Mouse (Mus musculus) effector memory CD4-positive, alpha-beta T cell, adult 7 months (primary cell): ENCODE data around the gene Mcrip1. TPM values are rescaled to one million over a fixed set of nuclear protein-coding genes. Genes with fewer than 3 reads are reported as not detected.

Experiments
- polyA plus RNA-seq: library from polyadenylated mRNA; unstranded; fragments of 100-300 nt; shearing (Covaris generic); gene quantifications from one replicate; pipeline ENCODE4 v1.2.1, GENCODE M21; 2017

The Mcrip1 gene
- polyA plus RNA-seq = 59.6 TPM

GRCm38 (mm10) chr11:120549168-120549945 lies at the start of gene Mcrip1:
TSS of gene Mcrip1 (minus strand) at chr11:120549727.

GRCm38 (mm10) chr11:120598283-120598989 lies 48.9 kb upstream of the Mcrip1 start, which contains the start of the genes Alyref and Anapc11:
TSS of gene Alyref (minus strand) at chr11:120598365.
TSS of gene Anapc11 (plus strand) at chr11:120598421.

GRCm38 (mm10) chr11:120581490-120582267 lies 32.2 kb upstream of the Mcrip1 start, which contains the start of gene Arhgdia:
TSS of gene Arhgdia (minus strand) at chr11:120581624.

GRCm38 (mm10) chr11:120572752-120573584 lies 23.4 kb upstream of the Mcrip1 start, which contains the start of gene P4hb:
TSS of gene P4hb (minus strand) at chr11:120573253.

GRCm38 (mm10) chr11:120550810-120551440 lies 1.4 kb upstream of the Mcrip1 start, which contains the start of gene Ppp1r27:
TSS of gene Ppp1r27 (minus strand) at chr11:120551132.

GRCm38 (mm10) chr11:120530085-120530964 lies 19.2 kb downstream of the Mcrip1 start, which contains the start of gene Gcgr:
TSS of gene Gcgr (plus strand) at chr11:120530699.

Other genes with a start within 250 kb of the Mcrip1 start
- 2,851 TPM for gene Actg1, start 201.2 kb downstream of the Mcrip1 start, polyA plus RNA-seq
- 0.22 TPM for gene Fscn2, start 188.2 kb downstream of the Mcrip1 start, polyA plus RNA-seq
- gene Faap100, start 171.0 kb downstream of the Mcrip1 start, polyA plus RNA-seq = 24.0 TPM
- gene Nploc4, start 112.0 kb downstream of the Mcrip1 start, polyA plus RNA-seq = 50.4 TPM
- not detected for gene Tspan10, start 107.1 kb downstream of the Mcrip1 start, polyA plus RNA-seq
- gene Pde6g, start 96.2 kb downstream of the Mcrip1 start, polyA plus RNA-seq = 0.60 TPM
- 3.9 TPM for gene Oxld1, start 91.7 kb downstream of the Mcrip1 start, polyA plus RNA-seq
- 25.7 TPM for gene Ccdc137, start 91.6 kb downstream of the Mcrip1 start, polyA plus RNA-seq
- 11.9 TPM for gene Arl16, start 82.1 kb downstream of the Mcrip1 start, polyA plus RNA-seq
- 29.6 TPM for gene Mrpl12, start 65.1 kb downstream of the Mcrip1 start, polyA plus RNA-seq
- gene Slc25a10, start 57.9 kb downstream of the Mcrip1 start, polyA plus RNA-seq = 7.6 TPM
- not detected for gene Gcgr, start 19.0 kb downstream of the Mcrip1 start, polyA plus RNA-seq
- not detected for gene Ppp1r27, start 1.4 kb upstream of the Mcrip1 start, polyA plus RNA-seq
- gene P4hb, start 23.5 kb upstream of the Mcrip1 start, polyA plus RNA-seq = 172 TPM
- 768 TPM for gene Arhgdia, start 31.9 kb upstream of the Mcrip1 start, polyA plus RNA-seq
- 279 TPM for gene Alyref, start 48.6 kb upstream of the Mcrip1 start, polyA plus RNA-seq
- gene Anapc11, start 48.7 kb upstream of the Mcrip1 start, polyA plus RNA-seq = 67.7 TPM
- not detected for gene Npb, start 58.8 kb upstream of the Mcrip1 start, polyA plus RNA-seq
- gene Pcyt2, start 68.2 kb upstream of the Mcrip1 start, polyA plus RNA-seq = 135 TPM
- gene Sirt7, start 75.5 kb upstream of the Mcrip1 start, polyA plus RNA-seq = 155 TPM
- 31.8 TPM for gene Mafg, start 83.9 kb upstream of the Mcrip1 start, polyA plus RNA-seq
- gene Pycr1, start 94.0 kb upstream of the Mcrip1 start, polyA plus RNA-seq = 0.44 TPM
- gene Myadml2, start 98.4 kb upstream of the Mcrip1 start, polyA plus RNA-seq = not detected
- gene Notum, start 111.4 kb upstream of the Mcrip1 start, polyA plus RNA-seq = not detected
- gene Aspscr1, start 123.2 kb upstream of the Mcrip1 start, polyA plus RNA-seq = 111 TPM
- 85.8 TPM for gene Cenpx, start 164.0 kb upstream of the Mcrip1 start, polyA plus RNA-seq
- 52.6 TPM for gene Lrrc45, start 164.2 kb upstream of the Mcrip1 start, polyA plus RNA-seq
- not detected for gene Rac3, start 171.7 kb upstream of the Mcrip1 start, polyA plus RNA-seq
- gene Dcxr, start 177.6 kb upstream of the Mcrip1 start, polyA plus RNA-seq = 5.4 TPM
- gene Cbr2, start 182.4 kb upstream of the Mcrip1 start, polyA plus RNA-seq = not detected
- 9.5 TPM for gene Hmga1b, start 213.1 kb upstream of the Mcrip1 start, polyA plus RNA-seq
- gene Rfng, start 234.5 kb upstream of the Mcrip1 start, polyA plus RNA-seq = 29.1 TPM
- 70.8 TPM for gene Gps1, start 234.5 kb upstream of the Mcrip1 start, polyA plus RNA-seq
- 42.8 TPM for gene Dus1l, start 246.7 kb upstream of the Mcrip1 start, polyA plus RNA-seq